Mouse (Mus musculus) urinary bladder, postnatal 10 days (tissue): Measurements from ENCODE around the gene Gm7257.

Source experiments
- DNase-seq: peaks from one replicate; pipeline ENCODE4 v3.0.0; 2022; ENCODE audit warnings: low spot score

The Gm7257 gene

DNA sequence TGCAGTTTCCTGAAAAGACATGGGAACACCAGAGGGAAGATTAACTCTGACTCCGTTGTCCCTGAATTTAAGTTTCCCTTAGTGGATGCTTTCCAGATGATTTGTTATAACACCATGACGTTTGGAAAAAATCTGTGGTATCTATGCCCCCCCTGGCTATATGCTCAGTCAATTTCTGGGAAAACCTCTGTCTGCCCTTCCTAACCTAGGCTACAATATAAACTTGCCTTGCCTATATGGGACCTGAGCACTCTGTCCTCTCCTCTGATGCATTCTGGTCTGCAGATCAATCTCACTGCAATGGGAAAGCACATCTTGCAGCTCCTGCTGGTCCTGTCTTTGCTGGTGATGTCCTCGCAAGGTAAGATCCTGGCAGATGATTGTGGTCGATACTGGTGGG lies at the start of gene Gm7257:
Gm7257 (plus strand) TSS at position 301 of the 400 bp plus-strand sequence.
- no peak for DNase-seq

GRCm38 (mm10) chr9:36402991-36403390 lies 28.7 kb upstream of the Gm7257 start:
- no peak for DNase-seq

GRCm38 (mm10) chr9:36435051-36435764 lies 3.5 kb downstream of the Gm7257 start:
- no peak for DNase-seq

- DNase-seq: no peak
Measured at GRCm38 (mm10) chr9:36475338-36475737, 43.7 kb downstream of the Gm7257 start, which contains the start of gene Gm9513. TSS of gene Gm9513 (plus strand) at chr9:36475638.
